ENCODE assay signal across 27 mouse cellular contexts in genomic region chr2:163151016-163151415, GRCm38 (mm10). TPM values are rescaled to one million over a fixed set of nuclear protein-coding genes. Genes with fewer than 3 reads are reported as not detected.
DNase-seq lines count a peak whose midpoint lies in the region; ATAC-seq and TF ChIP-seq lines count a peak whose summit lies in the region.
"Had no signal": no experiment of that assay in that cellular context is flagged by ENCODE, and none has a peak within 500 bp of the region (broad histone marks: within the 10 kb centered on the region; RNA-seq: fewer than 3 reads in every experiment).

No protein-coding gene starts in this region.

- H3K4me1 ChIP-seq in heart, embryonic 16.5 days (ENCODE audit: control insufficient read depth, insufficient read depth, low read length): no peaks in the 10 kb centered on the region
- no peaks in the 10 kb centered on the region for H3K4me1 ChIP-seq in heart, adult 2 months (ENCODE audit: control insufficient read depth, insufficient read depth, low read length)
- peaks cover 27% of the 10 kb centered on the region for H3K4me1 ChIP-seq in midbrain, embryonic 13.5 days (replicated peaks)
- H3K4me1 ChIP-seq in midbrain, embryonic 11.5 days (ENCODE audit: control insufficient read depth, insufficient read depth, low read length): peaks cover 15% of the 10 kb centered on the region
- H3K4me1 ChIP-seq: heart, embryonic 12.5 days; intestine, embryonic 15.5 days; limb, embryonic 10.5 days; liver, embryonic 15.5 days; lung, embryonic 15.5 days; stomach, embryonic 15.5 days had no signal

- peaks cover 2% of the 10 kb centered on the region; the same call in 1 of the 2 replicates for H3K9me3 ChIP-seq in heart, embryonic 16.5 days (replicated peaks; ENCODE audit: control insufficient read depth, low read length)
- no peaks in the 10 kb centered on the region for H3K9me3 ChIP-seq in midbrain, embryonic 13.5 days
- H3K9me3 ChIP-seq in midbrain, embryonic 11.5 days (ENCODE audit: control insufficient read depth, low read length): no peaks in the 10 kb centered on the region
- H3K9me3 ChIP-seq: intestine, embryonic 15.5 days; limb, embryonic 10.5 days; liver, embryonic 15.5 days; lung, embryonic 15.5 days; neural tube, embryonic 13.5 days; stomach, embryonic 15.5 days had no signal

- no peak overlapping the region for H3K27ac ChIP-seq in heart, embryonic 16.5 days (ENCODE audit: low read length)
- H3K27ac ChIP-seq in heart, adult 2 months: no peak overlapping the region
- H3K27ac ChIP-seq in midbrain, embryonic 13.5 days: no peak overlapping the region
- no peak overlapping the region for H3K27ac ChIP-seq in midbrain, embryonic 11.5 days (ENCODE audit: low read depth, low read length)
- H3K27ac ChIP-seq: gastrocnemius, adult 2 months; intestine, embryonic 15.5 days; limb, embryonic 10.5 days; liver, embryonic 15.5 days; lung, embryonic 15.5 days; neural tube, embryonic 13.5 days; stomach, embryonic 15.5 days had no signal

- no peak for ATAC-seq in heart, embryonic 16.5 days (replicated peaks; ENCODE audit: extremely low read depth, insufficient read depth, low FRiP score)
- 0 out of 2 replicates have a peak, but pooled peaks have one; percentile 31 for ATAC-seq in midbrain, embryonic 13.5 days
- no peak for ATAC-seq in midbrain, embryonic 11.5 days (ENCODE audit: low FRiP score)
- ATAC-seq: forebrain, embryonic 14.5 days; intestine, embryonic 15.5 days had no signal

- intact Hi-C loops in heart, adult 2 months (cut with DNase I): no loop called here

- H3K9ac ChIP-seq in heart, embryonic 16.5 days (ENCODE audit: low read length): no peak overlapping the region
- H3K9ac ChIP-seq in heart, adult 2 months (ENCODE audit: low read depth, low read length): no peak overlapping the region
- H3K9ac ChIP-seq in midbrain, embryonic 13.5 days (replicated peaks): no peak overlapping the region
- no peak overlapping the region for H3K9ac ChIP-seq in midbrain, embryonic 11.5 days (ENCODE audit: low read length)
- H3K9ac ChIP-seq: heart, embryonic 12.5 days; intestine, embryonic 15.5 days; liver, embryonic 15.5 days; lung, embryonic 15.5 days; neural tube, embryonic 13.5 days; stomach, embryonic 15.5 days had no signal

- no peaks in the 10 kb centered on the region for H3K27me3 ChIP-seq in heart, embryonic 16.5 days (ENCODE audit: control insufficient read depth, insufficient read depth, low read length)
- H3K27me3 ChIP-seq in heart, adult 2 months (ENCODE audit: control insufficient read depth, insufficient read depth, low read length): no peaks in the 10 kb centered on the region
- H3K27me3 ChIP-seq in midbrain, embryonic 13.5 days: 0 out of 2 replicates have a peak, but pooled peaks cover 4% of the 10 kb centered on the region
- H3K27me3 ChIP-seq in midbrain, embryonic 11.5 days (ENCODE audit: control insufficient read depth, insufficient read depth, low read length): no peaks in the 10 kb centered on the region
- H3K27me3 ChIP-seq: heart, embryonic 12.5 days; intestine, embryonic 15.5 days; liver, embryonic 15.5 days; lung, embryonic 15.5 days; stomach, embryonic 15.5 days had no signal

- WGBS in heart, embryonic 16.5 days: 67% methylated on average over 15 of the region's 15 CpGs
- 80% methylated on average over 15 of the region's 15 CpGs for WGBS in heart, adult 2 months
- WGBS in midbrain, embryonic 13.5 days: 59% methylated on average over 15 of the region's 15 CpGs
- 68% methylated on average over 15 of the region's 15 CpGs for WGBS in midbrain, embryonic 11.5 days

- no peak for DNase-seq in heart, adult 2 months
- no peak for DNase-seq in midbrain, embryonic 11.5 days (ENCODE audit: low spot score, missing footprints)
- DNase-seq in ZHBTc4 (ENCODE audit: low read depth, low spot score): peak; percentile 18
- DNase-seq in retina, postnatal 1 day: peak; percentile 67
- DNase-seq in urinary bladder, postnatal 10 days (ENCODE audit: low spot score): no peak
- DNase-seq: adrenal gland, adult 2 months; B cell, adult 2 months; cerebellum, adult 18-20 months; cerebellum, postnatal 25 days; gastrocnemius, adult 2 months; heart, postnatal 4 days; kidney, adult 9 months; kidney, postnatal 14 days; liver; lung, postnatal 36 days; thymus, postnatal 36 days had no signal

- no peaks in the 10 kb centered on the region for H3K79me2 ChIP-seq in heart, adult 2 months (replicated peaks; ENCODE audit: control insufficient read depth, insufficient read depth, low read length)

- TF ChIP-seq CTCF in heart, adult 2 months (IDR thresholded peaks at IDR 0.05): no peak

- no peak for TF ChIP-seq EP300 in heart, adult 2 months (IDR thresholded peaks at IDR 0.05; ENCODE audit: insufficient read depth, low read depth, low read length)

- H3K36me3 ChIP-seq in heart, embryonic 16.5 days (ENCODE audit: control insufficient read depth, insufficient read depth): no peaks in the 10 kb centered on the region
- H3K36me3 ChIP-seq in heart, adult 2 months (ENCODE audit: control insufficient read depth, insufficient read depth, low read length): no peaks in the 10 kb centered on the region
- no peaks in the 10 kb centered on the region for H3K36me3 ChIP-seq in midbrain, embryonic 13.5 days
- no peaks in the 10 kb centered on the region for H3K36me3 ChIP-seq in midbrain, embryonic 11.5 days (ENCODE audit: control insufficient read depth, insufficient read depth, low read length)
- H3K36me3 ChIP-seq: heart, embryonic 12.5 days; intestine, embryonic 15.5 days; limb, embryonic 10.5 days; liver, embryonic 15.5 days; lung, embryonic 15.5 days; neural tube, embryonic 13.5 days; stomach, embryonic 15.5 days had no signal

- no peak for TF ChIP-seq POLR2A in heart, adult 2 months (IDR thresholded peaks at IDR 0.05; ENCODE audit: insufficient read depth, low read depth, low read length)

- peak overlapping the region; percentile 19; the same call in 1 of the 2 replicates for H3K4me2 ChIP-seq in heart, embryonic 16.5 days (ENCODE audit: low read depth, low read length)
- no peak overlapping the region; the same call in 1 of the 2 replicates for H3K4me2 ChIP-seq in midbrain, embryonic 13.5 days (replicated peaks)
- H3K4me2 ChIP-seq in midbrain, embryonic 11.5 days: no peak overlapping the region
- H3K4me2 ChIP-seq: heart, embryonic 12.5 days; intestine, embryonic 15.5 days; liver, embryonic 15.5 days; lung, embryonic 15.5 days; neural tube, embryonic 13.5 days; stomach, embryonic 15.5 days had no signal

- H3K4me3 ChIP-seq in heart, embryonic 16.5 days (ENCODE audit: low read length): no peak overlapping the region
- no peak overlapping the region for H3K4me3 ChIP-seq in heart, adult 2 months
- no peak overlapping the region for H3K4me3 ChIP-seq in midbrain, embryonic 13.5 days (replicated peaks)
- H3K4me3 ChIP-seq in midbrain, embryonic 11.5 days (ENCODE audit: low read depth, low read length): no peak overlapping the region
- H3K4me3 ChIP-seq: gastrocnemius, adult 2 months; heart, embryonic 12.5 days; intestine, embryonic 15.5 days; limb, embryonic 10.5 days; liver, embryonic 15.5 days; lung, embryonic 15.5 days; neural tube, embryonic 13.5 days; stomach, embryonic 15.5 days had no signal

RNA-seq across cellular contexts. Expression of gene Tox2, which starts 51.9 kb away (rescaled TPM):
- 4.8 and 6.1 TPM in 2 replicates for polyA plus RNA-seq in heart, embryonic 16.5 days (2015; fragmentation: Nextera tagmentation; extraction: Ambion mirVana)
- total RNA-seq in heart, adult 2 months (2021): 1 to 10 TPM; 1.1 to 1.3 TPM
- 1.7 and 2.3 TPM in 2 replicates for polyA plus RNA-seq in heart, adult 2 months (2012; rRNA removed)
- polyA plus RNA-seq in midbrain, embryonic 13.5 days (2015; fragmentation: Nextera tagmentation; extraction: Ambion mirVana): 38.8 and 44.2 TPM in 2 replicates
- polyA plus RNA-seq in midbrain, embryonic 11.5 days (2014; fragmentation: Nextera tagmentation; extraction: Ambion mirVana): 37.3 and 38.2 TPM in 2 replicates
- total RNA-seq: CH12.LX had no signal

Comparison
In these comparisons a context has a peak if more than half of its experiments do, and no peak if none do; other contexts are left out.
1. DNase-seq: peak in ZHBTc4 (single experiment) and retina, postnatal 1 day (single experiment); none in heart, adult 2 months (0 of 2), midbrain, embryonic 11.5 days (single experiment) and urinary bladder, postnatal 10 days (single experiment).